Mouse (Mus musculus) splenic B cell, adult 2 months (primary cell): Measurements from ENCODE around the gene Elp6.

Experiments used
- DNase-seq: peaks from one replicate; pipeline ENCODE4 v3.0.0-alpha.2; 2011; ENCODE audit warnings: low read depth, low spot score
- H3K27me3 ChIP-seq: 2 replicates; pipeline ENCODE4 v1.6.1; 2012; ENCODE audit warnings: mild to moderate bottlenecking, low read length, moderate library complexity, mixed read lengths; ENCODE audit not compliant: control insufficient read depth, poor library complexity, insufficient read depth, severe bottlenecking
- H3K36me3 ChIP-seq: 2 replicates; pipeline ENCODE4 v1.6.1; 2012; ENCODE audit warnings: mild to moderate bottlenecking, low read length, moderate library complexity, mixed read lengths; ENCODE audit not compliant: control insufficient read depth, poor library complexity, insufficient read depth, severe bottlenecking

Elp6 gene

GRCm38 (mm10) chr9:110304969-110305651 is at the start of gene Elp6:
Gene Elp6 (plus strand): TSS chr9:110305173.
- peak; percentile 94 for DNase-seq
- no peaks in the 10 kb centered on the region for H3K27me3 ChIP-seq

GRCm38 (mm10) chr9:110255407-110256019 is 49.5 kb upstream of the Elp6 start:
- no peak for DNase-seq
- Histone ChIP-seq H3K36me3 (no peaks in the 10 kb centered on the region), H3K27me3 (no peaks in the 10 kb centered on the region)

More at GRCm38 (mm10) chr9:110304969-110305651, at the start of gene Elp6:
- no peaks in the 10 kb centered on the region for H3K36me3 ChIP-seq

DNA sequence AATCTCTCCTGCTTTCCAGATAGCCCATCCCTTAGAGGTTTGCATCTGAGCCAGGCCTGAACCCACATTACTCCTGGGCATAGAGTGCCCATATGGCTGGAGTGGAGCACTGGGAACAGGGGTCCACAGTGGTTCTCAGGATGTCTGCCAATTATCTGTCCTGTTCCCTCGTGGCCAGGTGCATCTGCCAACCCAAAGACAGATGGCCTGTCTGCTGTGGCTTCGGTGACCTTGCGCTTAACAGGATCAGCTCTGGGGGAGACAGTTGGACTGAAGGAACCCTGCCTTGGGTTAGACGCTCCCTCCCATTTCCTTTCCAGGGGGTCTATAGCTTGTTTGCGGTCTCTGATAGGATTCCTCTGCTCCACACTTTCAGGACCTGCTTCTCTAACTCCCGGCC is 46.3 kb upstream of the Elp6 start:
- no peak for DNase-seq

GRCm38 (mm10) chr9:110259118-110259517 is 45.9 kb upstream of the Elp6 start:
- no peaks in the 10 kb centered on the region for H3K27me3 ChIP-seq
- no peak for DNase-seq

More for the DNA sequence above, 46.3 kb upstream of the Elp6 start:
- Histone ChIP-seq H3K27me3 (no peaks in the 10 kb centered on the region), H3K36me3 (no peaks in the 10 kb centered on the region)

DNA sequence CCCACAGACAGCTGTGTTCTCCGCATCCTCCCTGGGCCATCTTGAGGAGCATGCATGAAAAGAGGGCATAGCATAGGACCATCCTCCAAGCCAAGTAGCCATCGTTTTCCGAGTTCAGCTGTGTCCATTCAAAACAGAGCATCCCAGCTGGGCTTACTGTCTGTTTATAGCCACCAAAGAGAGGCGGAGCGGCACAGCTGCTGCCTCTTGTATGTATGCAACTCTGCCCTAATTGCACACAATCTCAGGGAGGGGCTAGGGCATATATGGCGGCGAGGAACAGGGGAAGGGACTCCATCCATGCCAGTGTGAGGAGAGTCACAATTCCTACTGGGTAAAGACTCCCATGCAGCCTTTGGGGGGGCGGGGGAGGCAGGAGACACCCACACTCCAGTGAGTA is 41.8 kb upstream of the Elp6 start:
- H3K27me3 ChIP-seq: no peaks in the 10 kb centered on the region
- no peak for DNase-seq
- no peaks in the 10 kb centered on the region for H3K36me3 ChIP-seq

More at GRCm38 (mm10) chr9:110259118-110259517, 45.9 kb upstream of the Elp6 start:
- no peaks in the 10 kb centered on the region for H3K36me3 ChIP-seq

GRCm38 (mm10) chr9:110264991-110265390 is 40.0 kb upstream of the Elp6 start:
- no peak for DNase-seq

GRCm38 (mm10) chr9:110268416-110268815 is 36.6 kb upstream of the Elp6 start:
- Histone ChIP-seq H3K36me3 (no peaks in the 10 kb centered on the region), H3K27me3 (no peaks in the 10 kb centered on the region)
- no peak for DNase-seq

More at GRCm38 (mm10) chr9:110264991-110265390, 40.0 kb upstream of the Elp6 start:
- H3K27me3 ChIP-seq: no peaks in the 10 kb centered on the region
- no peaks in the 10 kb centered on the region for H3K36me3 ChIP-seq

DNA sequence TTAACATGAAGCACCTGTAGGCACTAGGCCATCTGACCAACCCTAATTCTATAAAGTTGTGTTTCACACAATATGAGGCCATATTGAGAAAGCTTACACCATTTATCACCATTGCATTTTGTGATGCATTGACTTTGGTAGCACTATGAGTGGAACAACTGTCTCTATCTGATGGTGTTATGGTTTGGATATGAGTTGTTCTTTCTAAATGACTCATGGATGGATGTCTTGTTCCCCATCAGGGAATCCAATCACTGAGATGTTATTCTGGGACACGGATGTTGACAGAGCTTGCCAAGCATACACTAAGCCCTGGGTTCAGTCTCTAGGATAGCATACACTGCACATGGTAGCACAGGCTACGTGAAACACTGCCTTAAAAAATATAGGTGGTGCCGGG is 32.6 kb upstream of the Elp6 start:
- H3K36me3 ChIP-seq: no peaks in the 10 kb centered on the region
- no peaks in the 10 kb centered on the region for H3K27me3 ChIP-seq
- DNase-seq: no peak

DNA sequence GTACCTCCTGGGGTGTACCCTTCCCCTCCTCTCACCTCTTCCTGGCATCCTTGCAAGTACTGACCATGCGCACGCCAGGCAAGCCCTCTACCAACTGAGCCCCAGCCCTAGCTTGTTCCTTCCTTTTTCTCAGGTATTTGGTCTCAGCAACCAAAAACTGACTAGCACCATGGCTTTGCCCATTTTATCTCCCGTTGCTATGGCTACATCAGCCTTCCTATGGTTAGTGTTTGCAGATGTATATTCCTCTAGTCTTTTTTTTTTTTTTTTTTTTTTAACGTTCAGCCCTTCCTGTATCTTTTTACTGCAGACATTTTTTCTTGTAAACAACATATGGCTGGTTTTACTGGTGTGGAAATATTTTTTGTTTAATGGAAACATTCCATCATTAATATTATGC is 31.5 kb upstream of the Elp6 start:
- no peaks in the 10 kb centered on the region for H3K27me3 ChIP-seq
- no peak for DNase-seq
- H3K36me3 ChIP-seq: no peaks in the 10 kb centered on the region

GRCm38 (mm10) chr9:110275882-110276281 is 29.1 kb upstream of the Elp6 start:
- DNase-seq: no peak
- H3K36me3 ChIP-seq: no peaks in the 10 kb centered on the region
- no peaks in the 10 kb centered on the region for H3K27me3 ChIP-seq

DNA sequence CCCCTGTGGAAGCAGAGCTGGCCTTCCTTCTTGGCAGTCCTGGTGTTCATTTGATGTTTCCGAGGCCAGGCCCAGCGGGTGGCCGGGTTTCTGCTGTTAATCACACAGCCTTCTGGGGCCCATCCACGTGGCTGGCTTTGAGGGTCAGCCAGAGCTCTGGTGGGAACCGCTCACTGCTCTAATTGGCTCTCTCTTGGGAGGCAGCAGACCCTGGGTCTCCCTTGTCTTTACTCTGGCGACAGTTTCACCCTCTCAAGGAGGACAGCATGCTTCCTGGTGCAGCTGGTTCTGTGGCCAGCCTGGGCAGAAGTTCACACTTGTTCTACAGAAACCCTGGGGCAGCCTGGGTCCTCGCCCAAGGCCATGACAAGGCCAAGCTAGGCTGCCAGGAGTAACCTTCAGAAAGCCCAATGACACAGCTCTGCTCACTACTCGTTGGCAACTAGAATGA is 27.5 kb upstream of the Elp6 start:
- DNase-seq: no peak
- no peaks in the 10 kb centered on the region for H3K36me3 ChIP-seq
- H3K27me3 ChIP-seq: no peaks in the 10 kb centered on the region

GRCm38 (mm10) chr9:110284075-110284697 is 20.8 kb upstream of the Elp6 start:
- Histone ChIP-seq H3K36me3 (no peaks in the 10 kb centered on the region), H3K27me3 (no peaks in the 10 kb centered on the region)
- DNase-seq: no peak

DNA sequence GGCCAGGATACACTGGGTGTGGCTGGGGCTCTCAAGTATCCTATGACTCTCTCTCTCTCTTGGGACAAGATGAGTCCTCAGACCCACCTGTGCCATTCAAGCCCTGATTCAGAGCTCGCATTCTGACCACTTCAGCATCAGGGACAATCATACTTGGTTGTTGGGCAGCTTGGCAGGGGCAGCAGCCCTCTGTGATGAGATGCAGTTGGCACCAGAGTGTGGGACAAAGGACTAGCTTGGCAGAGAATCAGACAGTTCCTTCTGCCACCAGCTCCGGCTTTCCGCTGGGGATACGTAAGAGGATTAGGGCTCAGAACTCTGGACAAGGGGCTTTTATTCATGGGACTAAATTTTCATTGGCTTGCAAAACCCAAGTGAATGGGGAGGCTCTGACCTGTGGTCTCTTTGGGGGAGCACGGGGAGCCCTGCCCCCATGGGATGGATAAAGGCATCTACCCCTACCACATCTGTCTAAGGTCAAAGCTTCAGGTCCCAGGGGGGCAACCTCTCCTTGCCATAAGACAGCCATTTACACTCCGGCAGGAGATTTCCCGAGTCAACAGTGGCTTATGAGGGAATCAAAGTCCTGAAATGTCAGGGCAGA is 17.6 kb upstream of the Elp6 start:
- H3K27me3 ChIP-seq: no peaks in the 10 kb centered on the region
- DNase-seq: no peak
- H3K36me3 ChIP-seq: no peaks in the 10 kb centered on the region

DNA sequence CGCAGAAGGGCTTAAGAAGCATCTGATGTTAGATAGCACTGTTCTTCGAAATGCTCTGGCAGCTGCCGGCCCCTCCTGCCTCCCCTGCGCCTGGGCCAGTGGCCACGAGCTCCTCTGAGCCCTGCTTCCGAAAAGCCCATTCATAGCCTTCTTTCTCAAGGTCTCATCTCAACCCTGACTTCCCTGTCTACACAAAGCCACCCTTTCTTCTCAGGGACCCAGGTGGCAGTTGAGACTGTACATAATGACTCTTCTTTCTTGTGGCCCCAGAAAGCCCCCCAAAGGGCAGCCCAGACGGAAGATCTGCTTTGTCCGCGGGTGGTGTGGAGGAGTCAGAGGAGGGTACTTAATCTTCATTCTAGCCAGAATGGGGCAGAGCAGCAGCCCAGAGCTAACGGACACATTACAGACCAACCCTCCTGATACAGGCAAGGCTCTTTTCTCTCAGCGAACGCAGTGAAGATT is 11.7 kb upstream of the Elp6 start:
- Histone ChIP-seq H3K36me3 (no peaks in the 10 kb centered on the region), H3K27me3 (no peaks in the 10 kb centered on the region)
- no peak for DNase-seq
